Mouse (Mus musculus): Measurements from ENCODE around the gene Gm10799.
A peak's percentile ranks its signal among the peaks of the same experiment; 100 is the strongest.

The Gm10799 gene

DNA sequence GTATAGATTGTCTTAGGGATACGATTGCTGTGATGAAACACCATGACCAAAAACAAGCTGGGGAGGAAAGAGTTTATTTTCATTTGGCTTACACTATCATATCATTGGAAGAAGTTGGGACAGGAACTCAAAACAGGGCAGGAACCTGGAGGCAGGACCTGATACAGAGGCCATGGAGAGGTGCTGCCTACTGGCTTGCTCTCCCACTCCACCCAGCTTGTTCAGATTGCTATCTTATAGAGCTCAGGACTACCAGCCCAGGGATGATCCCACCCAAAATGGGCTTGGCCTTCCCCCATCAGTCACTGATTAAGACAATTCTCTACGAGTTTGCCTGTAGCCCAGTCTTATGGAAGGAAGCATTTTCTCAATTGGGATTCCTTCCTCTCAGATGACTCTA, 4.2 kb downstream of the Gm10799 start:
- peak; percentile 78 for DNase-seq

- peak; percentile 55 for DNase-seq
Observed at GRCm38 (mm10) chr2:104062665-104063064, 5.7 kb downstream of the Gm10799 start.

- DNase-seq, result peak; percentile 66
Observed at GRCm38 (mm10) chr2:104060996-104061395, 7.4 kb downstream of the Gm10799 start.

DNA sequence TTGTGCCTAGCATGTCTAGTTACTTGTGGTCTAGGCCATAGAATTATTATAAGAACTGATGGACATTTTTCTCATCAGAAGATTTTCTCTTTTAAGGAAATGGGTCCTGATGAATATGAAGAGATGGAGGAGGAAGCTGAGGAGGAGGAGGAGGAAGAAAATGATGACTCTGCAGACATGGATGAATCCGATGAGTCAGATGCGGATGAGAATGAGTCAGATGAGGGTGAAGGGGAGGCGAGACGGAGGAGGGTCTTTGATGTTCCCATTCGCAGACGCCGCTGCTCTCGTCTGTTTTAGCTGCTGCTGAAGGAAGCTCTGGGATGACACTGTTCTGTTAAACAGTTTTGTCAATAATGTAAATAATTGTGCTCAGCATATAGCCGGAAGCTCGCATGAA, 8.6 kb downstream of the Gm10799 start:
- peak; percentile 40 for DNase-seq

DNA sequence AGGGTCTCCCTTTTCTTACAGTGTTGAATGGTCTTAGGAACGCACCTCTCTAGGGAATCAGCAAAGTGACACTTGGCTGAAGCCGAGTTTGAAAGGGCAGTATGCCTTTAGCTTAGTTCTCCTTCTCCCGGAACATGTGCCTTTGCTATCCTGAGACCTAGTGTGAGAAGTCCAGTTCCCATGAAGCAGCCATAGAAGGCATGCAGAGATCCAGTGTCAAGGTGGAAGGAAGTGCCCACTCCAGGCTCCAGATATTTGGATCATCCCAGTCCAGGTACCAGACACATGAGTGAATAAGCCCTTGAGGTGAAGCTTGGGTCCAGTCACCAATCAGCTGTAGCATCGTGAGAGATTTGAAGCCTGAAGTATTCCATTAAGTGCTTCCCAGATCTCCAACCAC, 9.4 kb downstream of the Gm10799 start:
- DNase-seq, result peak; percentile 52

DNA sequence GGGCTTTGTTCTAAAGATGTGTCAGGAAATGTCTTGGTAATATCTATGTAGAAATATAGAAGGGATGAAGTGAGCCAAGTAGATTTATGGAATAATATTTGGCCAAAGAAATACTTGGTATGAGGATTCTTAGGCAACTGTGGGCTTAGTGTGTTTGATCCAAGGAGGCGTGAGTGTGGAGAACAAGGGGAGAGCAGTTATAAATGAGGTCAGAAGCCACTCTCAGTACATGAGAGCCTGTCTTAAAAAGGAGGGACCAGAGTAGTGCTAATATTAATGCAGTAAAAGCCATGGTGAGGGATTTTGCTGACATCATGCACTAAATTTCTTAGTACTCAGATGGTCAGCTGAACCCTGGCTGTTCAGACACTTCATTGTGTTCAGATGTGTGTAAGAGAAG, 10.0 kb downstream of the Gm10799 start:
- DNase-seq, result peak; percentile 19

DNA sequence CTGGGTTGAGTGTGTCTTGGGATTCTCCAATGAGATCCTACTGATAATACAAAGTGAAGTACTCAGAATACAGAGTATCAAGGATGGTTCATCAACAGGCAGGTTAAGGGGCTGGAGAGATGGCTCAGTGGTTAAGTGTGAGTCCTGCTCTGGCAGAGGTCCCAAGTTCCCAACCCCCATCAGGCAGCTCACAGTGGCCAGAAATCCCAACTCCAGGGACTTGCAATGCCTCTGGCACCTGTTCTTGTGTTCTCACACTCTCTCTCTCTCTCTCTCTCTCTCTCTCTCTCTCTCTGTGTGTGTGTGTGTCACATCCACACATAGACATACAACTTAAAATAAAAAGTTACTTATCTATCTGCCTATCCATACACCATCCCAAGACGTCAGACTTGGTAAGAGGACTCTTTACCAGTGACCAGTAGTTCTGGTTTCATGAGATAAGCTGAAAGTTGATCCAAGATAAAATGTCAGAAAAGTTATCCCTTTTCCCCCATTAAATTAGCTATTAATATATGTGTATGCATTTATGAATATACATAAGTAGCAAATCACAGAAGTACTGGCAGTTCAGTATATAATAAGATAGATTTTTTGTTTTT, 23.8 kb downstream of the Gm10799 start:
- peak; percentile 76 for DNase-seq

DNA sequence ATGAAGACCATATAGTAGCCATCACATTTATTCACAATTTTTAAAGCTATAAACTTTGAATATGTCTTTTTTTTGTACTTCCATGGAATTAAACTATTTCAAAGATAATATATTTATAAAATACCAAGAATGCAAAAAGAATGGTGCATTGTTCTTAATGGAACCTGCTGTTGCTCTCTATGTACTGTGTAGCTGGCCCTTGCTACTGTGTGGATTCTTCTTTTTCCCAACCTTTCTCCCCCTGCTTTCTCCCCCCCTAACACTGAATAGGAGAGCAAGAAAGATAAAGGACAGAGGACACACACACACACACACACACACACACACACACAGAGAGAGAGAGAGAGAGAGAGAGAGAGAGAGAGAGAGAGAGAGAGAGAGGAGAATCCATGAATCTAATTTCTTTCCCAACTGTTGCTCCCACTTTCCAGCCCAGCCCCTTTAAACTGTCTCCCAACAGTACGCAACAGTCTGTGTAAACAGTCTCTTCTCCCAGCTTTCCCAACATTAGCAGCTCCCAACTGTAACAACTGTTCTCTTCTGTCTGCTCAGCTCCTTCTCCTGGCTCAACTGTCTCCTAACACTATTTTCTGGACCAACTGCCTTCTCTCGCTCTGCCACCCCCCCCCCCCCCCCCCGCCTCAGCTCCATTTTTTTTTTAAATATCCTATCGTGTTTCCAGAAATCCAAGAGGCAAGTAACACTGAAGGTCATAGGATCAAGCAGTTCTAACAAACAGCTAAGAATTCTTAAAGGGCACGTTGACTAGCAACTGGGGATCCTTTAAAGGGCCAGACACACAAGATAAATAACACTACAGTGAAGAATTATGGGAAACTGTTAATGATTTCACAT, 24.5 kb downstream of the Gm10799 start:
- peak; percentile 63 for DNase-seq

DNA sequence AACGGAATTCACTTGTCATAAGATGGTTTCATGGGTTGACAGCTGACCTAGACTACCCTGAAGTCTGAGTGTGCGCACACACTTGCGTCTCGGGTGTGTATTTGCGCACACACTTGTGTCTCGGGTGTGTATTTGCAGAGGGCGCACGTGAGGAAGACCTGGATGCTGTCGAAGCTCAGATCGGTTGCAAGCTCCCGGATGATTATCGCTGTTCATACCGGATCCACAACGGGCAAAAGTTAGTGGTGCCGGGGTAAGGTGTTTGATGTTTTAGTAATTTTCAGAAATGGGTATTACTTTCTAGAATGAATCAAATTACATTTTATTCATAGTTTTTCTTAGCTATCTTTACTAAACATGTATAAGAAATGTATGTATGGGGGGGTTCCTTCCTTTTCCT, 25.6 kb downstream of the Gm10799 start:
- peak; percentile 66 for DNase-seq

DNA sequence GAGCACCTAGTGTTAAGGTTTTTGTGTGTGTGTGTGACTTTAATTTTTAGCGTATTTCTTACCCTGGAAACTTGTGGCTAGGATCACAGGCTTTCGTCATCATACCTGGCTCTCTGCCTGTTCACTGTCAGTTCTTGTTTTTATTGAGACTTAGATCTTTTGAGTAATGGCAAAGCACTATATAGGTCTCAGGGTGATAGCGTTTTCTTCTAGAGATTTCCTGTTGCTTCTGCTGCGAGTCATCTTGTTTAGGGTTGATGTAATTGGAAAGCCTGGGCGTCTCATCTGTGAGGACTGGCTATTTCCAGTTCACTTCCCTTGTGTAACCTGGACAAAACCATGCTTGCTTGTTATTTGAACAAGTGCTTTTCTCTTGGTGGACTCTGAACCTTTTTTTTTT, 26.7 kb downstream of the Gm10799 start:
- DNase-seq, result peak; percentile 55

- DNase-seq, result peak; percentile 51
Observed at GRCm38 (mm10) chr2:104038236-104038635, 30.1 kb downstream of the Gm10799 start.

DNA sequence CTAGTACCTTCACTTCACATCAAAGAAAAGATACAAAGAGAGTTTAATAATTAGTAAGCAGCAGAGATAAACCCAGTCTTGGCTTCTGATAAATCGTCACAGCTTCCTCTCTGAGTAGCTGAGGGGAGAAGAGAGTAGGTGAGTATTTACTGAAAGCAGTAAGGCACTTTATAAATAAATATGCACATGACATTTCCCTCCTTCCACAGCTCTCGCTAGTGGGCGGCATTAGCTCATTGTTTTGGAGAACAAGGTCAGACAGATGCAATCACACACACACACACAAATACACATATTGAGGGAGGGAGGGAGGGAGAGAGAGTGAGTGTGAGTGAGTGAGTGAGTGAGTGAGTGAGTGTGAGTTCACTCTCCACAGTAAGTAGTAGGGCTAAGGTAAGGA, 32.0 kb downstream of the Gm10799 start:
- DNase-seq, result peak; percentile 72

DNA sequence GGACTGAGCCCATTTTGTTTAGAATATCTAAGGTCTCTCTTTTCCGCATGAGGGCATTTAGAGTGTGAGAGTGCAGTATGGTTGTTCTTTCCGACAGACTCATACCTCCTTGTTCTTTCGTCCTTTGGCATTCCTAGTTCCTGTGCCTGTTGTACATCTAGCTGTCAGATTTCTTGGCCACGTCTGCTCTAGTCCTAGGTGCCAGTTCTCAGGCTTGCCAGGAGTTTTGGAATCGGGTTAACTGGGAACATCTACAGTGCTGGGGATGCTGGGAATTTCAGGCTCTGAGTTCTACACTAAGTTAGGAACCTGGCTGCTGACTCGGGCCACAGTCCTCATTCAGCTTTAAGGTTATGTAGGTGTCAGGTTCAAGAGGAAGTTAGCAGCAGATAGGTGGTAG, 32.8 kb downstream of the Gm10799 start:
- DNase-seq, result peak; percentile 95

- peak; percentile 92 for DNase-seq
Observed at GRCm38 (mm10) chr2:104034832-104035472, 33.4 kb downstream of the Gm10799 start.

DNA sequence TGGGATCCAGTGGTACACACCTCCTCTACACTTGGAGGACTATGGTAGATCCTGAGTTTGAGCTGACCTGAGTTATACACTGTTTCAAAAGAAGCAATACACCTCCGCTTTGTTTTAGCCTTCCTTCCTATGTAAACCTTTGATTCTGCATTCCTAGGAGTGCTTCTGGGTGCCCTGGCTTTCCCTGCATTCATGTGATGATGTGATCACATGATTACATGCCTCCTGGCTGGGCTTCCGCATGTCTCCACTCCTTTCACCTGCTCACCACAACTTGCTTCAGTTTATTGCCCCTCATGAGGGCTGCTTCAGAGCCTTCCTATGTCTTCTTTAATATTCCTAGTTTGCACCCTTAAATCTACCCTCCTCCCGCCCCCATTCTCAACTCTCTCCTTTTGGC, 36.3 kb downstream of the Gm10799 start:
- peak; percentile 50 for DNase-seq

GRCm38 (mm10) chr2:104030381-104030780, 38.0 kb downstream of the Gm10799 start:
- DNase-seq, result peak; percentile 56

DNA sequence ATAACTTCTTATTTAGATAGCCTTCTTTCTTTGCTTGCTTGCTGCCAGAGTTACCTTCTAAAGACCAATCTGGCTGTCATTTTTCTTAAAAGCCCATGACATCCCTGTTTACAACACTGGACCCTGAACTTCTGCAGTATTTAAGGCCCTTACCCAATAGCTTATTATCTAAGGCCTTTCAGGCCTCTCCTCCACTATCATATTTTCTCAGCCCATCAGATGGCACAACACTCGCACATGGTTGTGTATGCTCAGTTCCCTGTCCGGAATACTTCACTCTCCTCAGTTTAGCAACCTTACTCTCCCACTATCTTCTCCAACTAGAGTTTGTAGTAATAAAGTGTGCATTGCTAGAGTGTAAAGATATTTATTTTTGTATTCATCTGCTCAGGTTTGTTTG, 39.3 kb downstream of the Gm10799 start:
- DNase-seq, result peak; percentile 23

DNA sequence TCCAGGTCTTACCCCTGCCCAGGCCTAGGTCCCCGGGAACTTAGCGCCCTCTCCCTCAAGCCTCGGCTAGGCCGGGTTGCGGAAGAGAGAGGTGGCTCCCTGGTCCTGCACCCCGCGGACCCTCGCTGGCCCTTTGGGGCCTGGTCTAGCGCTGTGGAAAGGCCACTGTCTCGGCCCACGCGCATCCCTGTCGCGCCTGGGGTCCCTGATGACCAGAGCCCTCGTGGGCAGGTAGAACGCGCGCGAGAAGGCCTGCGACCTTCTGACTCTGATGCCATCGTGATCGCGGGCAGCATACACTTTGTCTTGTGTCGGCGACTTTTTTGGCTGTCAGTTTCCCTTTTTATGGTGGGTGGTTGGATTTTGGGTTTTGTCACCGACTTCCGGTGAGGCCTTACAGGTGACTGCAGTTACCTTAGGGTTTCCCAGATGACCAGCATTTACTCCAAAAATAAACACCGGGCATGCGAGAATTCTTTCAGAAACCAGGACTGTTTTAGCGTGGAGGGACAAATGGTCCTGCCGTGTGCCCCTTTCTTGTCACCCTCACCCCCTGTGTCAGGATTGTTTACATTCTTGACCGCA, 40.1 kb downstream of the Gm10799 start, which contains the start of gene 4931422A03Rik:
TSS of gene 4931422A03Rik (minus strand) at position 223 of the 585 bp plus-strand sequence.
- no peak for DNase-seq

- DNase-seq, result peak; percentile 99
Observed at GRCm38 (mm10) chr2:104027458-104028138, 40.8 kb downstream of the Gm10799 start, which contains the start of gene Fbxo3. Gene Fbxo3, plus strand, starts transcription at chr2:104027721.

GRCm38 (mm10) chr2:104024656-104025055, 43.7 kb downstream of the Gm10799 start:
- peak; percentile 59 for DNase-seq

- DNase-seq, result peak; percentile 61
Observed at GRCm38 (mm10) chr2:104023096-104023495, 45.3 kb downstream of the Gm10799 start.

All from heart, adult 11 months (tissue).